Mouse (Mus musculus) adrenal gland, adult 2 months (tissue): ENCODE results near the gene Osbpl10. TPM values are rescaled to one million over a fixed set of nuclear protein-coding genes. Genes with fewer than 3 reads are reported as not detected.
"Not testable (repeated sequence)": the region's sequence is repeated elsewhere in the genome, so short reads cannot be mapped to it uniquely, and the experiment has no call there.

ENCODE experiments used
- DNase-seq: peaks from one replicate; pipeline ENCODE4 v3.0.0; 2021
- polyA plus RNA-seq: library from polyadenylated mRNA; depleted of rRNA; stranded (reverse); fragments of >200 nt; gene quantifications from 2 replicates; pipeline ENCODE4 v1.2.3, GENCODE M21; 2012
- total RNA-seq, 2 experiments: library from RNA; stranded (reverse); gene quantifications; 2 replicates each; pipeline ENCODE4 v1.2.3; 2021

The Osbpl10 gene
- total and polyA plus RNA-seq, 3 experiments: 2.6 to 6.2 (median 4.4) TPM

DNA sequence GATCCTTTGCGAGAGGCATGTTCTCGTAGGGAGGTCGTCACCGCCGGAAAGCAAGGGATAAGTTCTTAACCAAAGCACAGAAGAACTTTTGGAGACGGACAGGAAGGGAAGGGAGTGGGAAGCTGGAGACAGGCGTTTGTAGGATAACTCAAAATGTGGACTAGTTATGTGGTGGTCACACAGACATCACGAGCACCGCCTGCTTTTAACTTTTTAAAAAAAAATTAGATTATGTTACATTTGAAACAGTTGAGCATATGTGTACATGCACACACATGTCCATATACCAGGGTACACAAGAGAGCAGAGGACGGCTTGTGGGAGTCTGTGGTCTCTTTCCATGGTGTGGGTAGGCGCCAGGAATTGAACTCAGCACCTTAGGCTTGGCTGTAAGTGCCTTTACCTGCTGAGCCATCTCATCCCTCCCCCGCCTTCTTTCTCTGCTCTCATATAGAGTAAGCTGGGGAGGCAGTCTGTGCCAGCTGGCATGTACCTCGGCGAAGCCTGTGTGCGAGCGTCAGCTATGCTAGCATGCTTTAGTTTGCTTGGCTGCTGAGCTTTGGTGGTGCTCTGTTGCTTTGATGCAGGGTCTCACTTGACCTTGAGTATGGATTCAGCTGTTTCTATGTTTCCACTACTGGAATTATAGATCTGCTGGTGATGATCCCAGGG, 4.5 kb downstream of the Osbpl10 start, which contains the start of gene Rps27rt:
Gene Rps27rt (minus strand): TSS at position 51 of the 672 bp plus-strand sequence.
- no peak for DNase-seq

DNA sequence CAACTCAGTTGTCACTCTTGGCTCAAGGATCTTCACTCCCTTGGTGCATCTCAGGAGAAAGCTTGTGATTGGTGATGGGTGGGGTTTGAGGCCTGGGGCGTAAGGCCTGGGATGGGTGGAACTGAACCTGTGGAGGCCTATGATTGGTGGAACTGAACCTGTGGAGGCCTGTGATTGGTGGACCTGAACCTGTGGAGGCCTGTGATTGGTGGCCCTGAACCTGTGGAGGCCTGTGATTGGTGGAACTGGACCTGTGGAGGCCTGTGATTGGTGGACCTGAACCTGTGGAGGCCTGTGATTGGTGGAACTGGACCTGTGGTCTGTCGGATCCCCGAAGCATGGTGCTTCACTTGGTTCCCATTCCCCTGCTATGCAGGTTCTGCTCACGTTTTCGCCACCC, 7.4 kb downstream of the Osbpl10 start:
- no peak for DNase-seq

DNA sequence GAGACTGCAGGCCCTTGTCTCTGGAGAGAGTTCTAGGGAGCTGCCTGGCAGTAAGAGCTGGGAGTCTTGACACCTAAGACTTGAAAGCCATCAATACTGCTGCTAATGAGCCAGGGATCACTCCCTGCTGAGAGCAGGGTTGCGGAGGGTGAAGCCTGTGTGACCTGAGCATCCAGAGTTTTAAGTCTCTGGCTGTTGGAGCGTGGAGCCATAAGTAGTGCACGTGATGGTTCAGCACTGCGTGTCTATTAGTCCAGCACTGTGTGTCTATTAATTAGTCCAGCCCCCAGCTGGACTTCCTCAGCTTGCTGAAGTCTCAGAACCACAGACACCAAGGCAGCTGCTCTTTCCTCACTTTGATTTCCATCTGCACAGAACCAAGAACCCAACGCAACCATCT, 8.0 kb downstream of the Osbpl10 start:
- DNase-seq: no peak

GRCm38 (mm10) chr9:114988029-114988428, 9.7 kb downstream of the Osbpl10 start:
- DNase-seq: no peak

DNA sequence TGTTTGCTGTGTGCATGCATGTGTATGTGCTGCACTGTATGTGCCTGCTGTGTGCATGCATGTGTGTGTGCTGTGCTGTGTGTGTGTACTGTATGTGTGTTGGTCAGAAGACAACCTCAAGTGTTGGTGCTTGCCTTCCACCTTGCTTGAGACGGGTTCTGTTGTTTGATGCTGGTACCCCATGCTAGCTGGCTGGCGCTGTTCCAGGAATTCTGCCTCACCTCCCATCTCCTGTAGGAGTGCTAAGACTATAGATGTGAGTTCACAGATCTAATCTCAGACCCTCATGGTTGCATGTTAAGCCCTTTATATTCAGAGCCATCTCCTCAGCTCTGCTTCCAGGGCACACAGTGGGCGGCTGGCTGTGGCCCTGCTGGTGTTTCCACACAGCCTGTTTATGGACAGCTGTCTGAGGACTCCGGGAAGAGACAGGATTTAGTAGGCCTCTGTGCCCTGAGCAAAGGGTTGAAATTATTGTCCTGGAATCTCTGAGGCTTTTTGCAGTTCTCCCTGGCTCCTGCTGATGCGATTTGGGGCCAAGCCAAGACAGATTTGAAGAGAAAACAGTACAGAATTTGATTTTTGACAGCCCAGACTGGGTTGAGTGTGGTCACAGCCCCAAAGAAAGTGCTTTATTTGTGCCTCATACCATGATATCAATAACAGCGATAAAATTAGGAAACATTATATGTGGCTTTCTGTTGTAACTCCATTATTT, 10.4 kb downstream of the Osbpl10 start:
- DNase-seq: no peak

DNA sequence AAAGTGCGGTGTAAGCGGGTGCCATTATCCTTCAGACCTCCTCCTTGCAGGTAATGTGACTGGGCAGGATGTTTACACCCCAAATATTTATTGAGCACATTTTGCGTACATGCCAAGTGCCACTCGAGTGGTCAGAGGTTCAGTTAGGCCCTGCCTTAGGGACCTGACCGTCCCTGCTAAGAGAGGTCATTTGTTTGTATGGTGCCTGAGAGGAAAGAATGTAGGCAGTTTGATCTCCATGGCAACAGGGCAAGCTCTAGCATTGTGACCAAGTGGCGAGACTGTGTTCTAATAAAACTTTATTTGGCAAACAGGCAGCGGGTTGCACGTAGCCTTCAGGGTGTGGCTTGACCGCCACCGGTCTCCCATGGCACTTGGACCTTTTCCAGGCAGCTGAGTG, 12.1 kb downstream of the Osbpl10 start:
- DNase-seq: no peak

DNA sequence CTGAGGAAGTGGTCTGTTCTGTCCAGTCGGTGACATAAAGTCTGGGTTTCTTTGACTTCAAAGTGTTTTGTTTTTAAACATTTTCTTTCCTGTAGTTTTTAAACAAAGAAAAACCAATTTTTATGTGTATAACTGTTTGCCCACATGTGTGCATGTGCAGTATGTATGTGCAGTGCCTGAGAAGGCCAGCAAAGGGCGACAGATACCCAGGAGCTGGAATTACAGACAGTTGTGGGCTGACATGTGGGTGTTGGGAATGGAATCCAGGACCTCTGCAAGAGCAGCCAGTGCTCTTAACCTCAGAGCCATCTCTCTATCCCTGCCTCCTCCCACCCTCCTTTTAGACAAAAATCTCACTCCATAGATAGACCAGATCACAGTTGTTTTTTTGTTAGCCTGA, 14.2 kb downstream of the Osbpl10 start:
- DNase-seq: no peak

DNA sequence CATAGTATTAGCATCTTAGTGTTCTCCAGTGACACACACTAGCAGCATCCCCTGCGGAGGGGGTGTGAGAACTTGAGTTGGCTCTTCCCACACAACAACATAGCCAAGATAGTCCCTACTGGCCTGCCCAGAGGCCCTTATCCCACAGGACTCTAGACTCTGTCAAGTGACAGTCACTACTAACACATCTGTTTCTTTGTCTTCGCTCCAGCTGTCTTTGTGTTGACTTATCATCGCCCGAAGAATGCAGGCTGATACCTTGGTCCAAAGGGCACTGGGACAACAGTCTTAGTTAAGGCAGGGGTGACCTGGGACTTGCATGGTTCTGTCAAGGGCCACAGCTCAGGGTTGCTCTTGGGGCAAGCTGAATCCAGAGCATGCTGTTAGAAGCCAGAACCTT, 16.9 kb downstream of the Osbpl10 start:
- DNase-seq: no peak

DNA sequence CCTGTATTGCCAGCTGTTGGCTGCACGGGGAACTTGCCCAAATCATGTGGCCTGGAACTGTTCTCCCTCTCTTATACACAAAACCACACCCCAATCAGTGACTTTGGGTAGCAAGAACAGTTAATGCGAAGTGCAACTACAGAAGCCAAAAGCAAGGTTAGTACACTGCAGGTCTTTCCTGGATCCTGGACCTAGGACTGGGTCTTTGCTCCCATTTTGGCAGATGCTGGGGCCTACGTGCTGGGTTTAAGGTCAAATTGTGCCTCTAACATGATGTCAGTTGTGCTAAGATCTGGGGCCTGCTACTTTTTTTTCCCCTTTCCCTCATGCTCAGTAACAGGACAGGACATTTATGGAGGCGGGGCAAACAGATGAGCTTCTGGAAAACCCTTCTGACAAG, 17.3 kb downstream of the Osbpl10 start:
- no peak for DNase-seq

DNA sequence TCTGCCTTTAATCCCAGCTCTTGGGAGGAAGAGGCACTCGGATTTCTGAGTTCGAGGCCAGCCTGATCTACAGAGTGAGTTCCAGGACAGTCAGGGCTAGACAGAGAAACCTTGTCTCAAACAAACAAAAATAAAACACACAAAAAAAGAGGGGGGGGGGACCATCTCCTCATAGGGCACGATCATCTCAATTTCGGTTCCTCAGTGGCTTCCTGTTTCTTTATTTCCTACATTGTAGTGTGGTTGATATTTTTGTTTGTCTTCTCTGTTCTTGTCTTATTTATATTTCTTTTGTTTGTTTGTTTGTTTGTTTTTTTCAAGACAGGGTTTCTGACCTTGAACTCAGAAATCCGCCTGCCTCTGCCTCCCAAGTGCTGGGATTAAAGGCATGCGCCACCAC, 18.1 kb downstream of the Osbpl10 start:
- DNase-seq: no peak

- no peak for DNase-seq
Measured at GRCm38 (mm10) chr9:114999010-114999770, 20.8 kb downstream of the Osbpl10 start.

- DNase-seq: no peak
Measured at GRCm38 (mm10) chr9:114999771-115000146, 21.4 kb downstream of the Osbpl10 start.

- DNase-seq: no peak
Measured at GRCm38 (mm10) chr9:115005446-115005845, 27.1 kb downstream of the Osbpl10 start.

DNA sequence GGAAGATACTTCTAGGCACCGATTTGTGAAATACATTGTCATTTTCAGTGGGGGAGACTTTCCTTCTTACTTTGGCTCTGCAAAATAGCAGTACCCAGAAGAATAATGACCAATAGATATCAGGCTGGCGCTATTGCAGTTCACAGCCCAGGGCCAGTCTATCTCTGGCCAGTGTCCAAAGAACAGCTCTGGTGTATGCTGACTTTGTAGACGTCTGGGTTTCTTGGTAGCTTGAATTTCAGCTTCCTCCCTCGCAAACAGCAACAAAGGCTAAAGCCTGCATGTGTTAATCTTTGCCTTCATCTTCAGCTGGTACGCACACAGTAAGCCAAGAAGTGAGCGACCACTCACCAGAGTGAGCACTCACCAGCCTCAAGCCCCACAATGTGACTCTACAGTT, 29.4 kb downstream of the Osbpl10 start:
- DNase-seq: no peak

- DNase-seq: no peak
Measured at GRCm38 (mm10) chr9:115008194-115008593, 29.8 kb downstream of the Osbpl10 start.

DNA sequence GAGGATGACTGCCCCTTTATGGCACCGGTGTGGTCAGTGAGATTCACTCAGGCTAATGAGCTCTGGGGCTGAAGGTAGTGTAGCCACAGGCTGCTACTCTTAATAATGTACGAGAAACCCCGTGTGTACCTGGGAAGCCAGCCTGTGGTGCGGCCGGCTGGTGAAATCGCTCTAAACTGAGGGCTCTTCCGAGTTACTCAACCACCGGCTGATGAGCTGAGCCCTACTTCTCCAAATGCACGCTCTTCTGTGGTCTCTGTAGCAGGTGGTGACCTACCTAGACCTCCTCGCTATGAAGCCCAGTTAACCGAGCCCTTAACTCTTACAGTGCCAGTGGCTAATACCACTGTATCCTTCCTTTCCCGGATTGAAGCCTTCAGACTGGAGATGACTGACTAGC, 34.0 kb downstream of the Osbpl10 start:
- DNase-seq: no peak

- DNase-seq: peak; percentile 59
Measured at GRCm38 (mm10) chr9:115020141-115020540, 41.8 kb downstream of the Osbpl10 start.

DNA sequence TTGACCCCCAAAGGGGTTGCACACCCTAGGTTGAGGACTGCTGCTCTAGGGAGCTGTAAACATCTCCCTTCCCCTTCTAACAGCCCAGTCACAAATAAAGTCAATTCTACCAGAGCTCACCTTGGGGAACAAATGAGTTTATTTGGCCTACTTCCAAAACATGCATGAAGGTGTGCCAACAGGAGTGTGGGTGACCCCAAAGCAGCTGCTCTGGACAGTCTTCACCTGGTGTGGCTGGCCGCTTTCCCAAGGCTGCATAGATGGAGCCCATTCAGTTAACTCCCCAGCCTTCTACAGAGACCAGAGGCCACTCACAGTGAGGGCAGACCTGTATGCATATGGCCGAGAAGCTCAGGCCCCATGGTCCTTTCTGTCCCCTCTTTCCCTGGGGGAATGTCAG, 43.0 kb downstream of the Osbpl10 start:
- no peak for DNase-seq

DNA sequence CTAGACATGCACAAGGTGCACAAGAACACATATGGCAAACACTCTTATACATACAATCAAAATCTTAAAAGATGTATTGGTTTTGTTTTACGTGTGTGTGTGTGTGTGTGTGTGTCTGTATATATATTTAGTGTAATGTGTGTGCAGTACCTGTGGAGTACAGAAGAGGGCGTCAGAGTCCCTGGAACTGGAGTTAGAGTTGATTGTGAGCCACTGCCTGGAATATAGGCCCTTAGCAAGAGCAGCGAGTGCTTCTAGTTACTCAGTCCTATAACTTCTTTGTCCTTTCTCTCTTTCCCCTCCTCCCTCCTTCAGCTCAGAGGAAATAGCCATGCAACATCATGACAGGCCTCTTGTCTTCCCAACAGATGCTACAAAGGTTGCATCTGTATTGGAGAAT, 44.8 kb downstream of the Osbpl10 start:
- no peak for DNase-seq

- DNase-seq: no peak
Measured at GRCm38 (mm10) chr9:115023708-115024383, 45.5 kb downstream of the Osbpl10 start.

GRCm38 (mm10) chr9:115029307-115029706, 50.9 kb downstream of the Osbpl10 start:
- DNase-seq: no peak

GRCm38 (mm10) chr9:115030581-115030980, 52.2 kb downstream of the Osbpl10 start:
- no peak for DNase-seq

DNA sequence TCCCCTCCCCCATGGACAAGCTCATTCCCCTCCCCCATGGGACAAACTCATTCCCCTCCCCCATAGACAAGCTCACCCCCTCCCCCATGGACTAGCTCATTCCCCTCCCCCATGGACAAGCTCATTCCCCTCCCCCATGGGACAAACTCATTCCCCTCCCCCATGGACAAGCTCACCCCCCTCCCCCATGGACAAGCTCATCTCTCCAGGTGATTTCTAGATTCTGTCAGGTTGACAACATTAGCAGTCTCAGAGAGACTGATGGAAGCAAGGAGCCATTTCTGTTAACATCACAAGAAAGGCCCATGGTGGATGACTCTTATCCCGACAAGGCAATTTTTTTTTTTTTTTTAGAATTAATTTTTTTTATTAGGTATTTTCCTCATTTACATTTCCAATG, 52.7 kb downstream of the Osbpl10 start:
- DNase-seq: not testable (repeated sequence)
